Mouse (Mus musculus): ENCODE data around the gene Ralgapa2. TPM values are rescaled to one million over a fixed set of nuclear protein-coding genes. Genes with fewer than 3 reads are reported as not detected.

Ralgapa2 gene
- polyA plus RNA-seq, 1 experiment from 2014 or later = 11.1 TPM

DNA sequence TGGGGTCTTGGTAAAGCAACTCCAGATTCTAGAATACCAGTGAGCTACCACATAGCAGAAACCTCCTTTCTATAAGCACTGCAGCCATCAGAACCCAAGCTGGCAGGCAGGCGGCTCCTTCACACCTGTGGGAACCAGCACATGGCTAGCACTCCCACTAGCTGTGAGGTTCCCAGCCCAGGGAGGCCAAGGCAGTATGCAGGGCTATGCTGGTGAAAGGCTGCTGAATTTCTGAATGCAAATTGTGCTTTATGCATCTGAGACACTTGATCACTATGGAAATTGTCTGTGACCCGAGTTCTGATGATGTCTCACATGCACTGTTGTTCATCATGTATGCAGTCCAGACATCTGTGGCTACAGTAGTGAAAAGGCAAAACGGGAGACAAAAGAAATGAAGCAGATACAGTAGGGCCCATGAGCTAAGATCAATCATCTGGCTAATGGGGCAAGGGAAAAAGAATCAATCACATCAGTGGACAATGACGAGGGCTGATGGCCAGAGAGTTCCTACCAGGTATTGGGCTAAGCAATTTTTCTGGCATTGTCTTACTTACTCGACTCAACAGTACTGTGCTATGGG is 180.2 kb downstream of the Ralgapa2 start:
- Histone ChIP-seq H3K27me3 (ENCODE audit: control insufficient read depth, insufficient read depth, low read length) (no peaks in the 10 kb centered on the region), H3K4me3 (ENCODE audit: low read length) (no peak overlapping the region), H3K4me2 (ENCODE audit: low read depth, low read length) (no peak overlapping the region), H3K4me1 (ENCODE audit: control insufficient read depth, insufficient read depth, low read length) (no peaks in the 10 kb centered on the region), H3K27ac (ENCODE audit: low read length) (no peak overlapping the region), H3K9ac (ENCODE audit: low read length) (no peak overlapping the region), H3K36me3 (ENCODE audit: control insufficient read depth, insufficient read depth) (no peaks in the 10 kb centered on the region; the same call in 1 of the 2 replicates), H3K9me3 (replicated peaks; ENCODE audit: control insufficient read depth, low read length) (no peaks in the 10 kb centered on the region)
- no peak for ATAC-seq (replicated peaks; ENCODE audit: extremely low read depth, insufficient read depth, low FRiP score)
- WGBS = 77% methylated on average over 5 of the region's 5 CpGs

DNA sequence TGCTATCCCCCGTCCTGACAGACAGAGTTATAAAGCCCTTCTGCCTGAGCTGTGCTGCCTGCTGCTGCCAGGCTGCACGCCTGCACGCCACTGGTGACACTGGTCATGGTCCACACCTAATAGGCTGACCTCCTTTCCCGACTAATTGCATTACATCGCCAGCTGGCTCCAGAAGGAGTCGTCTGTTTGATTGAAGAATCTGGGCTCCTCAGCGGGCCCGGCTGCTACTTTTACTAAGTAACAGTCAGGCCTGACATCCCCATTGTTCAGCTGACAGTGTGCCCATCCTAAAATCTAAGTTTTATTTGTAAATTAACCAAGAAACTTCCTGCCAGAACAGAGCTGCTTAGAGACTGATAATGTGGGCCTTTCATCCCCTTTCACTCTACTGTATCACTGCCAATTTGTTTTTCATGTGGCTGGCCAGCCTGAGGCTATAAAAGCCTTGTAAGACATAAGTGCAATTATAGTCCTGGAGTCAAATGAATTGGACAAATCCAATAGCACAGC is 181.3 kb downstream of the Ralgapa2 start:
- Histone ChIP-seq H3K36me3 (ENCODE audit: control insufficient read depth, insufficient read depth) (peaks cover 3% of the 10 kb centered on the region; the same call in 1 of the 2 replicates), H3K27ac (ENCODE audit: low read length) (no peak overlapping the region), H3K27me3 (ENCODE audit: control insufficient read depth, insufficient read depth, low read length) (no peaks in the 10 kb centered on the region), H3K4me3 (ENCODE audit: low read length) (no peak overlapping the region), H3K9ac (ENCODE audit: low read length) (no peak overlapping the region), H3K9me3 (replicated peaks; ENCODE audit: control insufficient read depth, low read length) (no peaks in the 10 kb centered on the region), H3K4me2 (ENCODE audit: low read depth, low read length) (no peak overlapping the region), H3K4me1 (ENCODE audit: control insufficient read depth, insufficient read depth, low read length) (no peaks in the 10 kb centered on the region)
- 64% methylated on average over 8 of the region's 8 CpGs for WGBS
- ATAC-seq (replicated peaks; ENCODE audit: extremely low read depth, insufficient read depth, low FRiP score) = no peak

DNA sequence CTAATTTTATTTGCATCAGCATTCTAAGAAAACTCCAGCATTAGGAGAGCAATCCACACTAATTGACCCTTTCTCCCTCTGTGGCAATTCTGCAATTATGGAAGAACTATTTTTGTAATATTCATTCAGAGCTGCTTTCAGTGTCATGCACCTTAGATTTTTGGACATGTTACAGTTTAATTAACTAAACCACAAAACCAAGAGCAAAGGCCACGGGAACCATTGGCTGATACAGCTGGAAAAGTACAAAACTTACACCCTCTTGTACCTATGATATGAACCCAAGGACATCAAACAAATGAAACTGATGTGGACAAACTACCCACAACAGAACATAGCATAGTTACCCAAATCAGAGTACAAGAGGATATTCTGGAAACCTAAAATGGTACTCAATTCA is 182.0 kb downstream of the Ralgapa2 start:
- 93% methylated on average over 1 of the region's 1 CpGs for WGBS
- no peak overlapping the region for H3K27ac ChIP-seq (ENCODE audit: low read length)
- ATAC-seq (replicated peaks; ENCODE audit: extremely low read depth, insufficient read depth, low FRiP score) = no peak

DNA sequence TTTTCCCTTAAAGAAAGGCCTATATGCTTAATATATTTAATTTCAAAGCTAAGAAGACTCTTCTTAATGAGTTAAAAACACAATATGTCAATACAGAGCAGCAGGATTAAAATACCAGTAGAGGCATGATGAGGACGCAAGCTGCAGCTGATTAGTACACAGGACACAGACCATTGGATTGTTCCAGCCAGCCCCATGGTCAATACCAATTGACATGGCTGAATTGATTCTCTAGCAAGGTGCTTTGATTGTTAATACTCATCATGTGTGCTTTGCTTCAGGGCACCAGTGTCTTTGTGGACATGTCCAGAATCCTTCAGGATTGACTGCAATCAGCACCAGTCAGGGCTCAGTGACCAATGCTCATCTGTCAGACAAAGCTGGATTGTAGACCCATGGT is 185.5 kb downstream of the Ralgapa2 start:
- WGBS = 97% methylated on average over 1 of the region's 1 CpGs
- no peaks in the 10 kb centered on the region for H3K27me3 ChIP-seq (ENCODE audit: control insufficient read depth, insufficient read depth, low read length)
- H3K9me3 ChIP-seq (replicated peaks; ENCODE audit: control insufficient read depth, low read length) = no peaks in the 10 kb centered on the region
- no peak overlapping the region for H3K27ac ChIP-seq (ENCODE audit: low read length)
- H3K9ac ChIP-seq (ENCODE audit: low read length) = no peak overlapping the region
- H3K4me1 ChIP-seq (ENCODE audit: control insufficient read depth, insufficient read depth, low read length) = no peaks in the 10 kb centered on the region
- no peak overlapping the region for H3K4me2 ChIP-seq (ENCODE audit: low read depth, low read length)
- H3K36me3 ChIP-seq (ENCODE audit: control insufficient read depth, insufficient read depth) = peaks cover 3% of the 10 kb centered on the region; the same call in 1 of the 2 replicates
- no peak for ATAC-seq (replicated peaks; ENCODE audit: extremely low read depth, insufficient read depth, low FRiP score)
- H3K4me3 ChIP-seq (ENCODE audit: low read length) = no peak overlapping the region

More for the DNA sequence above, 182.0 kb downstream of the Ralgapa2 start:
- no peak overlapping the region for H3K9ac ChIP-seq (ENCODE audit: low read length)
- no peaks in the 10 kb centered on the region for H3K9me3 ChIP-seq (replicated peaks; ENCODE audit: control insufficient read depth, low read length)
- no peaks in the 10 kb centered on the region for H3K27me3 ChIP-seq (ENCODE audit: control insufficient read depth, insufficient read depth, low read length)
- peaks cover 3% of the 10 kb centered on the region; the same call in 1 of the 2 replicates for H3K36me3 ChIP-seq (ENCODE audit: control insufficient read depth, insufficient read depth)
- H3K4me1 ChIP-seq (ENCODE audit: control insufficient read depth, insufficient read depth, low read length) = no peaks in the 10 kb centered on the region
- H3K4me2 ChIP-seq (ENCODE audit: low read depth, low read length) = no peak overlapping the region
- H3K4me3 ChIP-seq (ENCODE audit: low read length) = no peak overlapping the region

DNA sequence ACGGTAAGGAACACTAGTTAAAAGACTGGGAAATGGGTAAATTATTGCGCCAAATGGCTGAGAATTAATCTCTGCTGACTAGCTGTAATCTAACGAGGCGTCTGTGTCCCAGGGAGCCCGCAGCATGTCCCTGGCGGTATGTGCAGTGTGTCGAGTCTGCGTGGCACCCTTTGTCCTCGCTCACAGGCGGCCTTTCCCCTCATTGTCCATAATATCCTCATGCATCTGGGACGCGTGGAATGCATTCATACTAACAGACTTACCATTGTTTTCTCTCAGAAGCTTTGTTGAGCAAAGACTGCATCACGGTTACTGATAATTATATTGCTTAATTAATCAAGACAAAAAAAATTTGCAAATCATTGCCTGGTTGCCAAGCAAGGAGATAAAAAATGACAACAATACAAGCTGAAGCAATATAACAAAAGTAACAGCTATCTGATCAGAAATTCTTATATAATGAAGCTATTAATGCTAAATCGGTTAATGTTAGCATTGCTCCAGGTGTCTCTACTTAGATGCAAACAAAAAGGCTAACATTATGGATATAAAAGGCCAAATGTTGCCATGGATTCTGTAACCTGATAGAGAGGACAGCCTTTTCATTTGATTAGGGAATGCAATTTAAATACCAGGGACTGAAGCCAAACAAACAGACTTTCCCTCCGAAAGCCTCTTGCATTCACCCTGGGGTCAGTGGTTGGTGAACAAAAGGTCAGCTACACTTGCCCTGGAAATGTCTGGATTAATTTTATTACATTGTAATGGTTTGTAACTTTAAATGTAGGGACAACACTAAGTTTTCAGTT is 187.0 kb downstream of the Ralgapa2 start:
- no peak for ATAC-seq (replicated peaks; ENCODE audit: extremely low read depth, insufficient read depth, low FRiP score)

DNA sequence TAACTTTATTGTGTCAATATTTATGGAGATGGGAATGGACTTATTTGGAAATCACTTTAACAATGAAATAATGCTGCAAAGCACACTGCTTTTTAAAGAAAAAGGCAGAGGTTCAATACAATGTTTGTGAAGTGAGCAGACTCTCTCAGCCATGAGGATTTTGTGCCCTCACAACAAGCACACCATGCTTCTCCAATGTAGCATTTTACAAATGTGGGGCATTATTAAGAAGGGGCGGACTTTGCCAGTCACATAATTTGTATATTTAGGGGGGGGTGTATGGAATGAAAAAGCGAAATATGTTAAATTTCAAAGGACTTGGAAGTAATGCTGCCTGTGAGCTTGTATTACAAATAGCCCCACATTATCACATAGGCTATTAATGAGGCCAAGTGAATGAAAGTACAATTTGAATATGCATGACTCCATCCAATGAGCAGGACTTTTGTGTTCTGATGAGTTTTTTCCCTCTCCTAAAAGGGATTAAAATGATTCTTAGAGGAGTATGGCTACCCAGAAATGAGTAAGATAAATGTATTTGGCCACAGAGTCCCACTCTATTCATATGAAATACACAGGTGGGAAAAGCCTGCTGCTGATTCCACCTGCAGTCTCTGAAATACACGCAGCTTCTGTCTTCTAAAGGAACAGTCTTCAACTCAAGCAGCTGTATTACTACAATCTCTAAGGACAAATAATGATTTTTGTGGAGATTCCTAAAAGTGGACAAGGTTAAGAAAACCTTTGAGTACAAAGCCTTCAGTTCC is 187.8 kb downstream of the Ralgapa2 start:
- 82% methylated on average over 3 of the region's 3 CpGs for WGBS
- no peak for ATAC-seq (replicated peaks; ENCODE audit: extremely low read depth, insufficient read depth, low FRiP score)
- no peaks in the 10 kb centered on the region for H3K4me1 ChIP-seq (ENCODE audit: control insufficient read depth, insufficient read depth, low read length)
- no peaks in the 10 kb centered on the region for H3K27me3 ChIP-seq (ENCODE audit: control insufficient read depth, insufficient read depth, low read length)
- no peaks in the 10 kb centered on the region for H3K9me3 ChIP-seq (replicated peaks; ENCODE audit: control insufficient read depth, low read length)
- no peak overlapping the region for H3K27ac ChIP-seq (ENCODE audit: low read length)
- no peak overlapping the region for H3K4me2 ChIP-seq (ENCODE audit: low read depth, low read length)
- no peak overlapping the region for H3K9ac ChIP-seq (ENCODE audit: low read length)
- H3K36me3 ChIP-seq (ENCODE audit: control insufficient read depth, insufficient read depth) = 0 out of 2 replicates have a peak, but pooled peaks cover 3% of the 10 kb centered on the region
- H3K4me3 ChIP-seq (ENCODE audit: low read length) = no peak overlapping the region

More for the DNA sequence above, 187.0 kb downstream of the Ralgapa2 start:
- Histone ChIP-seq H3K4me3 (ENCODE audit: low read length) (no peak overlapping the region), H3K4me2 (ENCODE audit: low read depth, low read length) (no peak overlapping the region), H3K27ac (ENCODE audit: low read length) (no peak overlapping the region), H3K4me1 (ENCODE audit: control insufficient read depth, insufficient read depth, low read length) (no peaks in the 10 kb centered on the region), H3K9ac (ENCODE audit: low read length) (no peak overlapping the region), H3K27me3 (ENCODE audit: control insufficient read depth, insufficient read depth, low read length) (no peaks in the 10 kb centered on the region), H3K9me3 (replicated peaks; ENCODE audit: control insufficient read depth, low read length) (no peaks in the 10 kb centered on the region), H3K36me3 (ENCODE audit: control insufficient read depth, insufficient read depth) (0 out of 2 replicates have a peak, but pooled peaks cover 3% of the 10 kb centered on the region)
- WGBS = 73% methylated on average over 15 of the region's 15 CpGs

DNA sequence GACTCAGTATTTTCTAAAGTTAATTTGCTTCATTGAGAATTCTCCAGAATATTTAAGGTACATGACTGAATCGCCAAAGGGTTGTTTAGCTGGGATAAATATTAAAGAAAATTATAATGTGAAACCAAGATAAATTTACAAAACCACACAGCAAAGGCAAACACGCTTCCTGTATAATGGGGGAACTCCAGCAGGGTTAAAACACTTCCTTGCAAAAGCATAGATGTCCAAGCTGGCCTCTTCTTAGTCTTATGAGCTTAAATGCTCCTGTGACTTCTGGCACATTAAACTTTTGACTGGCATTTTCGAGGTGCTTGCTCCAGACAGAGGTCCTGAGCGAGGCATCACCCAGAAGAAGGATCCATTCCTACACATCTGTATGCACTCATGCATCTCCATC is 188.6 kb downstream of the Ralgapa2 start:
- Histone ChIP-seq H3K27ac (ENCODE audit: low read length) (no peak overlapping the region), H3K27me3 (ENCODE audit: control insufficient read depth, insufficient read depth, low read length) (no peaks in the 10 kb centered on the region), H3K4me1 (ENCODE audit: control insufficient read depth, insufficient read depth, low read length) (no peaks in the 10 kb centered on the region), H3K9ac (ENCODE audit: low read length) (no peak overlapping the region), H3K36me3 (ENCODE audit: control insufficient read depth, insufficient read depth) (0 out of 2 replicates have a peak, but pooled peaks cover 3% of the 10 kb centered on the region), H3K4me2 (ENCODE audit: low read depth, low read length) (no peak overlapping the region), H3K4me3 (ENCODE audit: low read length) (no peak overlapping the region), H3K9me3 (replicated peaks; ENCODE audit: control insufficient read depth, low read length) (no peaks in the 10 kb centered on the region)
- 90% methylated on average over 4 of the region's 4 CpGs for WGBS
- no peak for ATAC-seq (replicated peaks; ENCODE audit: extremely low read depth, insufficient read depth, low FRiP score)

DNA sequence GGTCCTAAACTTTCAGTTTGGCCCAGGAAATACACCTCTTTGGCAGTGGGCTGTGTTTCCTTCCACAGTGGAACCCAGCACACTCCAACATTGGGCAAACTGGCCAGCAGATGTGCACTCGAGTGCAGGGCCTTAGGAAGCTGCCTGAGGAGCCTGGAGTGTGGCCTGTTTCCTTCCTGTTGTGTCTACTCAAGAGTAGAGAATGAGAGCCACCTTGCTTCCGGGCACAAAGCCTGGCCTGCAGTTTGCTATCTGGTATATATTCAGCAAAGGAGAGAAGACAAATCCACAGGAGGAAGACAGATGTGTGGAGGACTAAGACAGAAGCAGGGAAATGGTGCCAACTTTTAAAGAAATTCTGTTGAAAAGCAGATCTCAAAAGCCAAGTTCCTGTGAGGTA is 189.4 kb downstream of the Ralgapa2 start:
- Histone ChIP-seq H3K4me2 (ENCODE audit: low read depth, low read length) (no peak overlapping the region), H3K4me3 (ENCODE audit: low read length) (no peak overlapping the region), H3K27ac (ENCODE audit: low read length) (no peak overlapping the region), H3K27me3 (ENCODE audit: control insufficient read depth, insufficient read depth, low read length) (no peaks in the 10 kb centered on the region), H3K36me3 (ENCODE audit: control insufficient read depth, insufficient read depth) (0 out of 2 replicates have a peak, but pooled peaks cover 3% of the 10 kb centered on the region), H3K9me3 (replicated peaks; ENCODE audit: control insufficient read depth, low read length) (no peaks in the 10 kb centered on the region), H3K9ac (ENCODE audit: low read length) (no peak overlapping the region), H3K4me1 (ENCODE audit: control insufficient read depth, insufficient read depth, low read length) (no peaks in the 10 kb centered on the region)
- WGBS = 40% methylated on average over 2 of the region's 2 CpGs
- ATAC-seq (replicated peaks; ENCODE audit: extremely low read depth, insufficient read depth, low FRiP score) = no peak
